Mouse (Mus musculus) R1 (cell line): Measurements from ENCODE around the gene Sec14l3.

Experiments
- DNase-seq: peaks from one replicate; pipeline ENCODE4 v3.0.0-alpha.2; 2018; ENCODE audit warnings: low read depth, low spot score

The Sec14l3 gene

GRCm38 (mm10) chr11:4060866-4061575 lies 3.6 kb upstream of the Sec14l3 start:
- DNase-seq: peak; percentile 47

- no peak for DNase-seq
These were observed 2.1 kb upstream of the Sec14l3 start for GRCm38 (mm10) chr11:4062523-4062922.

DNA sequence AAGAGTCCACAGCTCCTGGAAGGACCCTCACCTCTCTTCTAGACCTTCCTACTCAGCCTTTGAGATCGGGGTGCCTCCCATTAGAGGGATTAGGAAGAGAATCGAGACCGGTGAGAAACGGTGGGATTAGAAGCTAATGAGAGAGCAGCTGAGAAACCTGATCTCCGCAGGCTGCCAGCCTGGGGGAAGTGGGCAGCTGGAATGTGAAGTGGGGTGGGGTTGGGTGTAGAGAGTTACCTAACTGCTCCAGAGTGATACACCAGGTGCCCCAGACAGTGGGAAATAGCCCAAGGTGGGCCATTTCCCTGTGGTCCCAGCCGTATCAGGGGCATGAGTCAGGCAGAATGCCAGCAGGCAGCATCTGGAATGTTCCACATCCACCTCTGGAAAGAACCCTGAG lies 1.7 kb upstream of the Sec14l3 start:
- no peak for DNase-seq

DNA sequence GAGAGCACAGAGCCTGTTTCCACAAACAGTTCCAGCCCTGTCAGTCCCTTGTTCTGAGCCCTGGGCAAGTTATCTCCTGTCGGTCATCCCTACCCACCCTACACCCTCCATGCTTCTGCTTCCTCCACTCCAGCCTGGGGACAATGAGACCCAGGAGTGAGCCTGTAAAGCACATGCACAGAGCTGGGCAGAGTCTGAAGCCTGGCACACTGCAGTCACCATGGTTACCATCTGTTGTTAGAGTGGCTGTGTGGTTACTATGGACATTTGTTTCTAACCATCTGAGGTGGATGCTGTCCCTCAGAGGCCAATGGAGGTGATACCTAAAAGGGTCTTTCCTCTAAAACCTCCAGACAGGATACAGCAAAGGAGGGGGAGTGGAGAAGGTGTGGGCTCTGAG lies 5.0 kb downstream of the Sec14l3 start:
- no peak for DNase-seq

GRCm38 (mm10) chr11:4076633-4077032 lies 12.0 kb downstream of the Sec14l3 start:
- peak; percentile 54 for DNase-seq

DNA sequence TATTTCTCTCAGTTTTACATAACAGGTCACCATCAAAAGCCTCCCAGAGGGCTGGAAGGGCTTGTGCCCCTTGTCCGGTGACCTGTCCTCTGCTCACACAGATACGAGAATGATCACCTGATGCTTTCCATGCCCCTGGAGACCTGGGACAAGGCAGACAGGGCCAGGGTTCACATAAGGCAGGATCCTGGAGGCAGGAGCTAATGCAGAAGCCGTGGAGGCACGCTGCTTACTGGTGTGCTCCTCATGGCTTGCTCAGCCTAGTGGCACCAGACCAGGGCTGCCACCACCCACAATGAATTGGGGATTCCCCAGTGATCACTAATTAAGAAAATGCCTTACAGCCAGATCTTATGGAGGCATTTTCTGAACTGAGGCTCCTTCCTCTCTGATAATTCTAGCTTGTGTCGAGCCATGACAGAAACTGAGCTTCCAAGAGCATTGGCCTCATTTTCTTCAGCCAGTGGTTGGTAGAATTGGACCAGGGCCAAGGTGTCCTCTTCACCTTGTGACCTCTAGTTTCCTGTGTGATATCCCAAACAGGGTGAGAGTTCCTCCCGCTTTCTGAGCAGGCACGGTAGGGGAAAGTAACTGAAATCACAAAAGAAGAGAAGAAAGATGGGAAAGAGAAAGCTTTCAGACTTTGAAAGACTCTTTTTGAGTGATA lies 13.8 kb downstream of the Sec14l3 start:
- DNase-seq: no peak

- DNase-seq: peak; percentile 80
These were observed 15.6 kb downstream of the Sec14l3 start for GRCm38 (mm10) chr11:4080219-4080618.

GRCm38 (mm10) chr11:4083316-4084078 lies 18.9 kb downstream of the Sec14l3 start:
- peak; percentile 83 for DNase-seq

- DNase-seq: no peak
These were observed 21.6 kb downstream of the Sec14l3 start for GRCm38 (mm10) chr11:4086246-4086645.

GRCm38 (mm10) chr11:4087267-4087666 lies 22.6 kb downstream of the Sec14l3 start:
- no peak for DNase-seq

DNA sequence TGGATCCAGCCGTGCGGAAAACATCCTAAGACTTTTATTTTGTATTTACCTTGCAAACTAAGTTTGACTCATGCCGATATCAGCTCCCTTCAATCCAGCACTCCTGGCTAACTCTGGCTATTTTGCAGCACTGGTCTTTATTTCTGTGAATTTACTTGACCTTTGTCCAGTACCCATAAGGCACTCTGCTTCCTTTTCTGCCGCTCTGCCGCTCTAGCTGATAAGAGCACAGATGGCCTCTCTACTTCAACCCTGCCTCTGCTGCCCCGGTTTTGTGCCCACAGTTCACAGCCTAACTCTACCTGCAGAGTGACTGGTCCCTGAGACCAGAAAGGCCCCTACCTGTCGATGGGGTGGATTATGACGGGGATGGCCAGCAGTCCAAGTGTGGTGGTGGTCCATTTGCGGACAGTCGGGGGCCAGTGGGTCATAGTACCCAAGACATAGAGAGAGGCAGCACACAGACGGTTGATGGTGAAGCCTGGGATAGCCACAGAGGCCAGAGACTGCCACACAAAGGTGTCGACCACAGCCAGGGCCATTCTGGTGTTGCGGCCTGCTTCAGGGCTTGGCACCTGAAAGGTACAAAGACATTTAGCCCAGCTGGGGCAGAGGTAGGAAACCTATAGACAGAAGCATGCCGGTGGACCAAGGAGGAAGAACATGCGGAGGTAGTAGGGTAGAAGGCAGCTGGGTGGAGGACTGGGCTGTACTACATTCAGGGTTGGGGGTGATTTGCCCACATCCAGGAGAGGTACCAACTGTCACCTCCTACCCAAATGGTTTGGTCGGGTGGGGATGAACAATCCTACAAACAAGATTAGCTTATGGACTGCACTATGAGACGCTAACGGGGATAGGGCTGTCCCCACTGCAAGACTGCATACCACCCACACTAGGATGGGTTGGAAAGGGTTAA lies 29.1 kb downstream of the Sec14l3 start:
- no peak for DNase-seq

GRCm38 (mm10) chr11:4094378-4095170 lies 29.9 kb downstream of the Sec14l3 start:
- peak; percentile 93 for DNase-seq

GRCm38 (mm10) chr11:4095171-4096053 lies 30.8 kb downstream of the Sec14l3 start, which contains the start of gene Mtfp1:
Mtfp1 (minus strand) TSS chr11:4095445.
- DNase-seq: peak; percentile 55

DNA sequence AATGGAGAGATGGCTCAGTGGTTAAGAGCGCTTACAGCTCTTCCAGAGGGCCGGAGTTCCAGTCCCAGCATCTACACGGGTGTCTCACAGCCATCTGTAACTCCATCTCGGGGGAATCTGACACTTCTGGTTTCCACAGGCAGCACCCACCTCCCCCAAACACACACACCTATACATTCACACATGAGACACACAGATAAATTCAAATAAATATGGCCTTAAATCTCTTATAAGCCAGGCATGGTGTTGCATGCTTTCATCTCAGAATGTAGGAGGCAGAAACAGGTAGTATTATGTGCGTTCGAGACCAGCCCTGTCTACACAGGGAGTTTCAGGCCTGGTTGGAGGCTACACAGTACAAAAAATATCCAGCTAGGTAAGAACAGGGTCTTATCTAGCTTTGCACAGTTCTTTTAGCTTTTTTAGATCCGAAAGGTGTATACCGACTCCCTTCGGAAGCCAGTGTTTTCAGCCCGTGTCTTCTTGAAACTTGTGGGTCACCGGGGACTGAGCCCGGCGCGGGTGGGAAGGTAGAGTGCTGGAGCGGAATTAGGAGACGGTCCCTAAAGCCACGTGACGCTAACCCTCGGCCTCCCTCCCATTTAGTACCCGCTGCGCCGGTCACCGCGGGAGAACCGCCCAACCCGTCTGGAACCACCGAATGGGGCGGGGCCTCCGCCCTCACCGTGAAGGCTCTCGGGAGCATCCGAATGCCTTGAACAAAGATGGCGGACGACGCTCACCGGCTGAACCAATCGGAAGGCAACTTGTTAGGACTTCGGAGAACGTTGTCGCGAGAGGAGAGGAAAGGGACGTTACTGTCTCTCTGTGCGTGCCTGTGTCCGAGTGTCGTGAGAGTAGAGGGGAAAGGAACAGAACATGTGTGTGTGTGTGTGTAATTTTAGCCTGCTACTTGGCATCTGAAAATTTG lies 31.7 kb downstream of the Sec14l3 start:
- DNase-seq: peak; percentile 99

- no peak for DNase-seq
These were observed 32.5 kb downstream of the Sec14l3 start for GRCm38 (mm10) chr11:4097091-4097621.

GRCm38 (mm10) chr11:4098120-4098519 lies 33.5 kb downstream of the Sec14l3 start:
- no peak for DNase-seq

DNA sequence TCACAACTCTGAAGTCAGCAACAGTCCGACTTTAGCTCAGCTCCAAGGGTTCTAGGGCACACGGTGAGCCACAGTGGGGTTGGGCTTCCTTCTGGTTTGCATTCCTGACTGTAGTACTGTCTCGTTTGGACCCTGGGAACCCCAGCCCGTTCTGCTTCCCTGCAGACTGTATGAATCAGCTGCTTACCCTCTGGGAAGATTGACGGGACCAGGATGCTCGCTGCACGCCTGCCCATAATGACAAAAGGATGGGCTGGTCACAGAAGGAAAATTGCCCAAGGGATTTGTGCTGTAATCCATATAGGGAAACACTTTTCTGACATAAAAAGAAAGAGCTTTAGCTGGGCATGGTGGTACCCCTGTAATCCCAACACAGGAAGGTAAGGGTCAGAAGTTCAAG lies 34.2 kb downstream of the Sec14l3 start:
- no peak for DNase-seq

DNA sequence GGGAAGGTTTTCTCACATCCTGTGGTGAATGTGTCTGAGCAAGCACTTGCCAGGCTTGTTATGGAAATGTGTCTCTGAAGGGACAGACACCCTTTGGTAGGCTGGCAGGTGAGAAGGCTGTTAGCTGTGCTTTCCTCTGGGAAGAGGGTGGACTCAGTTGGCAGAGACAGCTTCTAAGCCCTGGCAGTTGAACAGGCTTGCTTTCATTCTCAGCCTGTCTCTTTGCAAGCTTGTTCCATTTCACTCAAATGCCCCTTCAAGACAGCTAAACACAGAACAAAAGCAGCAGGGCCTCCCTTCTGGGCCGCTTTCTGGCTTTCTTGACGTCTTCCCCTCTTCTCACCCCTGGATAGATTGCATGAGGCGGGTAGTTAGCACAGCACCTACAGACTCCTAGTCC lies 34.8 kb downstream of the Sec14l3 start:
- no peak for DNase-seq
